Mouse (Mus musculus) naive thymus-derived CD4-positive, alpha-beta T cell, adult 2 months (primary cell): ENCODE results near the gene Tmem210.

Experiments
- DNase-seq: peaks from one replicate; pipeline ENCODE4 v3.0.0-alpha.2; 2011; ENCODE audit warnings: low read depth

Gene Tmem210

DNA sequence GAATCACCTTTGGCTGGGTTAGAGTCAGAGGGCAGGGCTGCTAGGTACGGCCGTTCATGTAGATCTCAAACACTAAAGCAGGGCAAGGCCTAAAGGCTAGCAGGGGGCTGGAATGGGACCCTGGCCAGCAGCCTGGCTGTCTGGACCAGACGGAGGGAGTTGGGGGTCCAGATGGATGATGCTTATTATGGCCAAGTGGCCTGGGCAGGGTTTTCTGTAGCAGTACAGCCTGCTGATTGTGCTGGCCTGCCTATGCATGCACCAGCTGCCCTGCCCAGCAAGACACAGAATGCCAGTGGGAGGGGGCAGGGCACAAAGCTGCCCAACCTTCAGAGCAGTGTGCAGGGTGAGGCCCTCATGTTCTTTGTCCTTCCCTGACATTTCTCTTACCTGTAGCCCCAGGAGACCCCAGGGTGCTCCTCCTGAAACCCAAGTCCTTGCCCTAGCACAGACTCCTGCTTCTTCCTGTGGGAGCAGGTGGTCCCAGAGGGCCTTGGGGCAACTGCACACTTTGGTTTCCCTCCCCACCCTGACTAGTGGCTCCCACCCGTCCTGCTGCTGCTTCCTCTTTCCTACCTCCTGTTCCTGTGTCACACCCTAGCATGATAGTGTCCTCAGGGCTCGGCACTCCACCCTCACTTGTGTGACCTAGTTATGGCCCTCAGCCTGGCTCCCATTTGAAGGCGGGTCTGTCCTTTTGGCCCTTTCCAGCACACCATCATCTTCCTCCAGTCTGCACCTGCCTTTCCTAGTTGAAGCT lies 21.9 kb upstream of the Tmem210 start:
- no peak for DNase-seq

- DNase-seq: no peak
These were observed 21.2 kb upstream of the Tmem210 start for GRCm38 (mm10) chr2:25266720-25267119.

- DNase-seq: no peak
These were observed 20.7 kb upstream of the Tmem210 start for GRCm38 (mm10) chr2:25267241-25267640.

- DNase-seq: no peak
These were observed 20.1 kb upstream of the Tmem210 start for GRCm38 (mm10) chr2:25267746-25268309.

DNA sequence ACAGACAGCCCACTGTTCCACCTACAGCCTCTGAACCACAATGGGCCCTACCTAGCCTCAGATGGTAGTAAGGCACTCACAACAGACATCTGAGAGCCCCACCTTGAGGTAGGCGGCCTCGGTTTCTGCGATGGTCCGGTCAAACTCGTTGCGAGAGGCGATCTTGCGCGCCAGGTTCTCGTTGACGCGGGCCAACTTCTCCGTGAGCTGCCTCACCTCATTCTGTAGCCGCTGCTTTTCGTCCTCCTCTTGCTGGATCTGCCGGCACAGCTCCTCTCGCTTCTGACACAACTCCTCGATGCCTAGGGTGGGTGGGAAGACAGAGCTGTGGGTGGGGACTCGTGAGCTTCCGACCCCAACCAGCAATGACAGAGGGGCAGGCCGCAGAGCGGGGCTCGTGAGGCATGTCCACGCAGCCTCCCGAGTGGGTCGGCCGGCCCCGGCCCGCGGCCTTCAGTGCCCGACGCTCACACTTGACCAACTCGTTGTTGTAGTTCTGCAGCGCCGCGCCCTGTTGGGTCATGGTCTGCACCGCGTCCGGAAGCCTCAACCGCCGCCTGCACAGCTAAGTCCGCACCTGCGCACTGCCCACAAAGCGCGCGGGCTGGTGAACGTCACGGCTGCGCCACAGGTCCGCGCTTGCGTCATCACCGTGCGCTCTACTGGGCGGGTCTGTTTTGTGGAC lies 16.0 kb upstream of the Tmem210 start, which contains the start of the genes Ssna1 and Anapc2:
Gene Ssna1, minus strand, starts transcription at position 612 of the 685 bp plus-strand sequence.
Gene Anapc2, plus strand, starts transcription at position 652 of the 685 bp plus-strand sequence.
- peak; percentile 98 for DNase-seq

DNA sequence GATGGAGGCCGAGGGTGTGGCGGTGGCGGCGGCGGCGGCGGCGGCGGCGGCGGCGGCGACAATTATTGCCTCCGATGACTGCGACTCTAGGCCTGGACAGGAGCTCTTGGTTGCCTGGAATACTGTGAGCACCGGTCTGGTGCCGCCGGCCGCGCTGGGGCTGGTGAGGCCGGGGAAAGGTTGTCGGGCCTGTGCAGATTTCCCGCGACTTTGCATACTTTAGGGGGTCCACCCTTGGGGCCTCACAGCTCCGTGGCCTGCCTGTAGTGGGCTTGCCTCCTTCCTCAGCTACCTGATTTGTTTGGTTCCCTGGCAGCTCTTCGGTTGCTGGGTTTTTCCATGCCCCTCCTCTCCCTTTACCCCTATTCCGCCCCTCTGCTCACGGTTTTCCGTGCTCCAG lies 15.4 kb upstream of the Tmem210 start:
- DNase-seq: no peak

GRCm38 (mm10) chr2:25273010-25273409 lies 14.9 kb upstream of the Tmem210 start:
- DNase-seq: no peak

DNA sequence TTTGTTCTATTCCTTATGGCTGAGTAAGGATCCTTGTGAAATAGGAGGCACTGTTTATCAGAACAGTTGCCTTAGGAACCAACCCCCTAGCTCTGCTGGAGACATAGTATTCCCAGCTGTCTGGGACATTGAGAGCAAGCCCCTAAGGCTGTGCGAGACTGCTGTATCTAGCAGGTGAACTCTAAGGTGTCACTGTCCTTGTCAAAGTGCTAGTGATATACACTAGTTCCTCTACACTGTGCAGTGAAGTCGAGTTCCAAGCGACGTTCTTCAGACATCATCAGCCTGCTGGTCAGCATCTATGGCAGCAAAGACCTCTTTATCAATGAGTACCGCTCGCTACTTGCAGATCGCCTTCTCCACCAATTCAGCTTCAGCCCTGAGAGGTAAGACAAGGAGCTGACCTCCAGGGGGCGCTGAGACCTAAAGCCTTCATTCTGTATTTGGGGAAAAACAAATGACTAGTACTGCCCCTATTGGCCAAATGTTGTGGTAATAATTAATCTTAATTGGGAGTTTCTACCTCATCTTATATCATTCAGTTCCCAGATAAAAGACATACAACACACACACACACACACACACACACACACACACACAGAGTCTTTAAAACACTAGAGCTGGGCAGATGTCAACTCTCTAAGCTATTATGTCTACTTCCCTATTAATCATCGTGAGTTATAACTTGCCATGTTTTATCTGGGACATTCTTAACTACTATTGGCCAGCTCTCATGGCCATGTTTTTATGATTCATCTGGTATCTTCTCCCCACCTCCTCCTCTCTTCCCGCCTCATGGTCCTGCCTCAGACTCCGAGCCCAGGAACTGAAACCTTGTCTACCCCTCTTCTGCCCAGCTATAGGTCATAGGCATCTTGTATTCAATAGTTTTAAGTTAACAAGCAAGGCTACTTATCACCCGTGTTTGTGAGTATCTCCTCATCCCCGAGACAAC lies 8.7 kb upstream of the Tmem210 start:
- DNase-seq: peak; percentile 88

- no peak for DNase-seq
These were observed 2.4 kb upstream of the Tmem210 start for GRCm38 (mm10) chr2:25285551-25285950.

- DNase-seq: no peak
These were observed 1.6 kb upstream of the Tmem210 start for GRCm38 (mm10) chr2:25286314-25286713.

DNA sequence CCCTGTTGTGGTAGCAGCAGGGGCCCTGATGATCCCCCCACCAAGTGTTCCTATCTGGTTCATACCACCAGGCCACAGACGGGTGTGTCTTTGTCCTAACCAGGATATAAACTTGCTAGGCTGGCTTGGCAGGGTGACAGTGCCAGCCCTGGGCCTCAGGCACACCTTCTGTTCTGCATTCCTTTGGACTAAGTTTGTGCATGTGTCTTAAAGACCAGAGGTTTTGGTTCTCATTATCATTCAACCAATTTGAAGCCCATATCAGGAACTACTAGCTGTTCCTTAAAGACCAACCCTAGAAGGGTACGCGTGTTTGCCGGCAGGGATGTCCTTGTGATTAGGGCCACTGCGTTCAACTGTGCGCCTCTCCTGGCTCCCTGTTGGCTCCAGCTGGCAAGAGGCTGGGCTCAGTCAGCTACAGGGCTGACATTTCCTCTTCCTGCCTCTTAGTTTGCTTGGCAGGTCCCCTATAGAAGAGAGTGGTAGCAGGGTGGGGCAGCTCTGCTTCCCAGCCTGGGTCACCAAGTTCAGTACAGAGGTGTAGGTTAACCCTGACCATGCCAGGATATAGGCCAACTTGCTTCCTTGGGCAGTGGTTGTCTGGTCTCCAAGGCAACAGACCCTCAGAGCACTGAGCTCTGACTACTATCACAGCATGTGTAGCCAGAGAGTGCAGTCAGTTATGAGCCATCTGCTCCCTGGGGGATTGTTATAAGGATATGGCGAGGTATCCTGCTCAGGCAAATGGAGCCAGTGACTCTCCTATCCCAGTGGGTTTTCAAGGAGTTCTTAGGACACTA lies 908 bp upstream of the Tmem210 start:
- no peak for DNase-seq

- no peak for DNase-seq
These were observed 895 bp downstream of the Tmem210 start for GRCm38 (mm10) chr2:25288734-25289345.

GRCm38 (mm10) chr2:25289651-25290050 lies 1.7 kb downstream of the Tmem210 start, which contains the start of gene Lrrc26:
Gene Lrrc26, plus strand, starts transcription at chr2:25289915.
- no peak for DNase-seq

- no peak for DNase-seq
These were observed 2.3 kb downstream of the Tmem210 start for GRCm38 (mm10) chr2:25290101-25290815.

DNA sequence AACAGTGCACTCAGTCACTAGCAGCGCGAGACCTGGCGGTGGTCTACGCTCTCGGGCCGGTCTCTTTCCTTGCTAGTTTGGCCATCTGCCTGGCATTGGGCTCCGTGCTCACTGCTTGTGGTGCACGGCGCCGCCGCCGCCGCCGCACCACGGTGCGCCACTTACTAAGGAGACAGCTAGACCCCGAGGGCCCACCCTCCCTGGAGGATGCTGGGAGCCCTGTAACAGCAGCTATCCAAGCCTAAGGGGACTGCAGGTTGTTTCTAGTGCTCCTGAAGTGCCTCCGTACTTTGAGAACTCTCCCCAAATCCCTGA lies 2.8 kb downstream of the Tmem210 start:
- no peak for DNase-seq

DNA sequence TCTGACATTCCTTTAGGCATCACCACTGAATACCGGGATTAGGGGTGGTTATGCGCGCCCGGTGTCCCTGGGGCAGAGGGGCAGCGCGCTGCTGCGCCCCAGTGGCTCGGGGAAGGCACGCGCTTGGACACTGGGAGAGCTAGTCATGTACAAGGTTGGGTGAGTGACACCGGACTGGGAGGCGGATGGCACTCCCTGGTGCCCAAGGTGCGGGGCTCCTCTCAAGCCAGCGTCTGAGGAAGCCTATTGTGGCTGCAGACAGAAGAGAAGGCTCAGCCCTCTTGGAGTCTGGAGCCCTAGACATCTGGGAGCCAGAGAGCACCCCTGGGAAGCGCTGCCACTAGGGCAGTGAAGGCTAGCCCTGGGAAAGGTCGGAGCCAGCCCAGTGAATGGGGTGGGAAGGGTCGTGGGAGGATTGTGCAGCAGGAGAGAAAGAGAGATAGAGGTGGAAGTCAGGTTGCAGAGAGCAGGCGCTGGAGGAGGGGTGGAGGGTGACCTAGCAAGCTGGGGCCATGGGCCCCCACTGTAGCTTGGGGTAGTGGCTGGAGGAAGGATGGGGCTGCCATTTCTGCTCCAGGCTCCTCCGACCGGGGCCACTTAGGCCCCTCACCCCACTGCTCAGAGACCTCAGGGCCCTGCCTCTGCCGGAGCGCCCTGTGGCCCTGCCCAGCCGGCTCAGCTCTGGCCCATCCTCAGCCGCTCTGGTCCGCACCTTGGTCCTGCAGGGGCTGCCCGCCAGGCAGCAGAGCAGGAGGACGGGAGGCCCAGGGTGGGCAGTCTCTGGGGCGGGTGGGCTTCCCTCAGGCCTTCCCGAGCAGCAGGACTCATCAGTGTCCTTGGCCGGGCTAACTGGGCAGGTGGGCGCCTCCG lies 3.5 kb downstream of the Tmem210 start:
- no peak for DNase-seq

GRCm38 (mm10) chr2:25292054-25292544 lies 4.2 kb downstream of the Tmem210 start:
- DNase-seq: no peak

DNA sequence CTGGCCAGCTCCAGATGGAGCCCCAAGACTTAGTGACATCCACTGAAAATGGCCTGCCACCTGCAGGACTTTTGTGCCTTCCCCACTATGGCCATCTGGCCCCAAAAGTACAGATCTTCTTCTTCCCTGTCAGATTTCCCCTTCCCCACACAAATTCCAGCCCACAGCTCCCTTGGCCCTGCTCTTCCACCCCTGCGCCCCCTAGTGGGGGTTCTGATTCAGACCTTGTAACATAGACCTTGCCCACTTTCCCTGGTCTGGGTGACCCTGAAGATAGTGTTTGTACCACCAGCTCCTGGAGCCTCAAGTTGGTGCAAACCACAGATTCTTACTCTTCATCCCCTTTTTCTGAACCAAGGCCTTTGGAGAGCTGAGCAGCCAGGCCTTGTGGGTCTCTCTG lies 4.9 kb downstream of the Tmem210 start:
- DNase-seq: peak; percentile 82

DNA sequence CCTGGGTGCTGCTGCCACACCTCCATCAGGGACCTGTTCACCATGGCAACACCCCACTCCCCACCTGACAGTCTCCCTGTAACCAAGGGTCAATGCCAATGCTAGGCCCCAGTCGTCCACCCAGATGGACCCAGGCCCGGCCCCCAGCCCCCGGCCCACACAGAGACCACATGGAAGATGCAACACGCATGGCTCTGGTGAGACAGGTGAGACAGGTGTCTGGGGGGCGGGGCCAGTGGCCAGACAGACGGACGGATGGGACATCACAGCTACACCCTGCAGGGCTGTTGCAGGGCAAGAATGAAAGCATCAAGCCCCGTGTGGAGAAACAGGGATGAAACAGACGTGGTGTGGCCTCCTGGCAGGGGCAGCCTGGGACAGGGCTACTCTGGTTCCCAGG lies 5.8 kb downstream of the Tmem210 start:
- no peak for DNase-seq
